In the genomic region with DNA sequence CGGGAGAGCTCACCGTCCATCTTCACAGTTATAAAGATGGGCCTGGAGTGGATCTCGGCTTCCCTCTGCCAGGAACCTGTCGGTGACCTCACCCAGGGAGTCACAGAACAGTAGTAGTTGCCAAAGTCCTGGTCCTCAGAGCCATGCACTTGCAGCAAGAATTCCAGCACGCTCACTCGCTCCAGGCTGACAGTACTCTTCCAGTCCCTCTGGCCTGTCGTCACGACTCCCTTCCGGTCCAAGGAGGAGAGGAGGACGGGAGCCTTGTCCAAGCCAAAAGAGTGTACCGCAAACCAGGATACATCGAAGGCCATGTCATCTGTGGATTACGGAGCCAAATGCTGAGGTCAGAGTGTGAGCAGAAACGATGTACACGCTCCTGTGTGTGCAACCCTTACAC, we compare ENCODE assay signal across 15 mouse cellular contexts. TPM values are rescaled to one million over a fixed set of nuclear protein-coding genes. Genes with fewer than 3 reads are reported as not detected.
DNase-seq lines count a peak whose midpoint lies in the region; ATAC-seq and TF ChIP-seq lines count a peak whose summit lies in the region.
"Had no signal": no experiment of that assay in that cellular context is flagged by ENCODE, and none has a peak within 500 bp of the region (broad histone marks: within the 10 kb centered on the region; RNA-seq: fewer than 3 reads in every experiment).

No protein-coding gene starts in this region.

- H3K9ac ChIP-seq in embryonic facial prominence, embryonic 15.5 days, result no peak overlapping the region
- 0 out of 2 replicates have a peak overlapping the region, but pooled peaks have one; percentile 8 for H3K9ac ChIP-seq in heart, embryonic 16.5 days (ENCODE audit: low read length)
- no peak overlapping the region for H3K9ac ChIP-seq in stomach, embryonic 16.5 days (ENCODE audit: low read length)
- no peak overlapping the region for H3K9ac ChIP-seq in midbrain, embryonic 14.5 days (replicated peaks; ENCODE audit: low read length)
- no peak overlapping the region for H3K9ac ChIP-seq in forebrain, postnatal 0 days
- H3K9ac ChIP-seq: hindbrain, embryonic 15.5 days; liver, postnatal 0 days had no signal

- no peak for TF ChIP-seq CTCF in forebrain, postnatal 0 days (IDR thresholded peaks at IDR 0.05; ENCODE audit: low read depth)

- no peak for ATAC-seq in embryonic facial prominence, embryonic 15.5 days (ENCODE audit: insufficient number of reproducible peaks, low FRiP score, low TSS enrichment, low read depth)
- ATAC-seq in heart, embryonic 16.5 days (replicated peaks; ENCODE audit: extremely low read depth, insufficient read depth, low FRiP score), result peak; percentile 77
- no peak for ATAC-seq in stomach, embryonic 16.5 days (ENCODE audit: insufficient read depth, low FRiP score)
- ATAC-seq in midbrain, embryonic 14.5 days (ENCODE audit: low FRiP score, low TSS enrichment), result no peak
- no peak for ATAC-seq in forebrain, postnatal 0 days
- ATAC-seq: forebrain, embryonic 14.5 days; liver, postnatal 0 days had no signal

- H3K9me3 ChIP-seq in embryonic facial prominence, embryonic 15.5 days (replicated peaks), result no peaks in the 10 kb centered on the region
- H3K9me3 ChIP-seq in embryonic facial prominence, embryonic 10.5 days, result no peaks in the 10 kb centered on the region
- H3K9me3 ChIP-seq in heart, embryonic 16.5 days (replicated peaks; ENCODE audit: control insufficient read depth, low read length), result no peaks in the 10 kb centered on the region
- H3K9me3 ChIP-seq in stomach, embryonic 16.5 days (replicated peaks; ENCODE audit: control insufficient read depth, low read length), result no peaks in the 10 kb centered on the region
- no peaks in the 10 kb centered on the region for H3K9me3 ChIP-seq in midbrain, embryonic 14.5 days (ENCODE audit: control insufficient read depth, low read length)
- H3K9me3 ChIP-seq in forebrain, postnatal 0 days (ENCODE audit: low read length), result no peaks in the 10 kb centered on the region
- H3K9me3 ChIP-seq: G1E; hindbrain, embryonic 15.5 days had no signal

- peaks cover 41% of the 10 kb centered on the region for H3K36me3 ChIP-seq in embryonic facial prominence, embryonic 15.5 days
- H3K36me3 ChIP-seq in embryonic facial prominence, embryonic 10.5 days (replicated peaks), result peaks cover 88% of the 10 kb centered on the region
- H3K36me3 ChIP-seq in heart, embryonic 16.5 days (ENCODE audit: control insufficient read depth, insufficient read depth), result peaks cover 31% of the 10 kb centered on the region; the same call in 1 of the 2 replicates
- peaks cover 8% of the 10 kb centered on the region; the same call in 1 of the 2 replicates for H3K36me3 ChIP-seq in stomach, embryonic 16.5 days (ENCODE audit: control insufficient read depth, insufficient read depth, low read length)
- peaks cover 12% of the 10 kb centered on the region for H3K36me3 ChIP-seq in midbrain, embryonic 14.5 days (ENCODE audit: control insufficient read depth, insufficient read depth, low read length)
- H3K36me3 ChIP-seq in forebrain, postnatal 0 days (ENCODE audit: insufficient read depth), result peaks cover 8% of the 10 kb centered on the region; the same call in 1 of the 2 replicates
- H3K36me3 ChIP-seq: G1E had no signal

- no peak for DNase-seq in embryonic facial prominence, embryonic 10.5 days (ENCODE audit: low spot score)
- DNase-seq in urinary bladder, postnatal 25 days (ENCODE audit: low spot score), result peak; percentile 36
- no peak for DNase-seq in urinary bladder, postnatal 10 days (ENCODE audit: low spot score)
- no peak for DNase-seq in midbrain, embryonic 14.5 days
- no peak for DNase-seq in forebrain, postnatal 0 days
- DNase-seq: cerebellum, adult 18-20 months; kidney, postnatal 36 days; liver, postnatal 0 days had no signal

- WGBS in embryonic facial prominence, embryonic 15.5 days, result 90% methylated on average over 15 of the region's 15 CpGs
- 95% methylated on average over 15 of the region's 15 CpGs for WGBS in embryonic facial prominence, embryonic 10.5 days
- WGBS in heart, embryonic 16.5 days, result 54% methylated on average over 15 of the region's 15 CpGs
- 93% methylated on average over 15 of the region's 15 CpGs for WGBS in stomach, embryonic 16.5 days
- WGBS in midbrain, embryonic 14.5 days, result 98% methylated on average over 15 of the region's 15 CpGs
- WGBS in forebrain, postnatal 0 days, result 93% methylated on average over 15 of the region's 15 CpGs

- H3K4me3 ChIP-seq in embryonic facial prominence, embryonic 15.5 days (replicated peaks), result no peak overlapping the region
- H3K4me3 ChIP-seq in embryonic facial prominence, embryonic 10.5 days, result no peak overlapping the region
- no peak overlapping the region for H3K4me3 ChIP-seq in heart, embryonic 16.5 days (ENCODE audit: low read length)
- H3K4me3 ChIP-seq in stomach, embryonic 16.5 days (replicated peaks; ENCODE audit: low read length), result no peak overlapping the region
- H3K4me3 ChIP-seq in midbrain, embryonic 14.5 days (replicated peaks; ENCODE audit: low read depth, low read length), result no peak overlapping the region
- H3K4me3 ChIP-seq in forebrain, postnatal 0 days (ENCODE audit: low read depth, low read length), result no peak overlapping the region
- H3K4me3 ChIP-seq: hindbrain, embryonic 15.5 days had no signal

- H3K27me3 ChIP-seq in embryonic facial prominence, embryonic 15.5 days, result no peaks in the 10 kb centered on the region
- no peaks in the 10 kb centered on the region for H3K27me3 ChIP-seq in embryonic facial prominence, embryonic 10.5 days (replicated peaks; ENCODE audit: low read depth, poor library complexity, severe bottlenecking)
- no peaks in the 10 kb centered on the region for H3K27me3 ChIP-seq in heart, embryonic 16.5 days (ENCODE audit: control insufficient read depth, insufficient read depth, low read length)
- H3K27me3 ChIP-seq in stomach, embryonic 16.5 days (ENCODE audit: control insufficient read depth, insufficient read depth, low read length), result no peaks in the 10 kb centered on the region
- H3K27me3 ChIP-seq in midbrain, embryonic 14.5 days (ENCODE audit: control insufficient read depth, insufficient read depth, low read length), result no peaks in the 10 kb centered on the region
- no peaks in the 10 kb centered on the region for H3K27me3 ChIP-seq in forebrain, postnatal 0 days (ENCODE audit: insufficient read depth, low read length)
- H3K27me3 ChIP-seq: hindbrain, embryonic 15.5 days had no signal

- H3K4me1 ChIP-seq in embryonic facial prominence, embryonic 15.5 days, result peaks cover 39% of the 10 kb centered on the region
- H3K4me1 ChIP-seq in embryonic facial prominence, embryonic 10.5 days, result peaks cover 2% of the 10 kb centered on the region; the same call in 1 of the 2 replicates
- H3K4me1 ChIP-seq in heart, embryonic 16.5 days (ENCODE audit: control insufficient read depth, insufficient read depth, low read length), result peaks cover 20% of the 10 kb centered on the region
- H3K4me1 ChIP-seq in stomach, embryonic 16.5 days (ENCODE audit: control insufficient read depth, insufficient read depth, low read length), result peaks cover 16% of the 10 kb centered on the region
- peaks cover 4% of the 10 kb centered on the region; the same call in 1 of the 2 replicates for H3K4me1 ChIP-seq in midbrain, embryonic 14.5 days (ENCODE audit: control insufficient read depth, insufficient read depth, low read length)
- 0 out of 2 replicates have a peak, but pooled peaks cover 3% of the 10 kb centered on the region for H3K4me1 ChIP-seq in forebrain, postnatal 0 days (ENCODE audit: insufficient read depth)

- 0 out of 2 replicates have a peak overlapping the region, but pooled peaks have one; percentile 4 for H3K27ac ChIP-seq in embryonic facial prominence, embryonic 15.5 days (replicated peaks)
- H3K27ac ChIP-seq in embryonic facial prominence, embryonic 10.5 days (replicated peaks), result no peak overlapping the region
- peak overlapping the region; percentile 47 for H3K27ac ChIP-seq in heart, embryonic 16.5 days (ENCODE audit: low read length)
- H3K27ac ChIP-seq in stomach, embryonic 16.5 days (ENCODE audit: low read length), result peak overlapping the region; percentile 40; the same call in 1 of the 2 replicates
- no peak overlapping the region for H3K27ac ChIP-seq in midbrain, embryonic 14.5 days (replicated peaks; ENCODE audit: low read depth, low read length)
- no peak overlapping the region for H3K27ac ChIP-seq in forebrain, postnatal 0 days (ENCODE audit: low read depth, low read length)
- H3K27ac ChIP-seq: hindbrain, embryonic 15.5 days had no signal

- H3K4me2 ChIP-seq in embryonic facial prominence, embryonic 15.5 days (replicated peaks), result no peak overlapping the region
- no peak overlapping the region for H3K4me2 ChIP-seq in heart, embryonic 16.5 days (ENCODE audit: low read depth, low read length)
- no peak overlapping the region for H3K4me2 ChIP-seq in stomach, embryonic 16.5 days (ENCODE audit: low read depth, low read length)
- no peak overlapping the region for H3K4me2 ChIP-seq in midbrain, embryonic 14.5 days (ENCODE audit: low read length)
- no peak overlapping the region for H3K4me2 ChIP-seq in forebrain, postnatal 0 days (ENCODE audit: low read depth)
- H3K4me2 ChIP-seq: hindbrain, embryonic 15.5 days had no signal

RNA-seq across cellular contexts. Expression of a gene that starts 16.1 kb away (rescaled TPM):
- 0.15 and 0.21 TPM in 2 replicates for polyA plus RNA-seq in embryonic facial prominence, embryonic 15.5 days (2015; fragmentation: Nextera tagmentation; extraction: Ambion mirVana)
- polyA plus RNA-seq in embryonic facial prominence, embryonic 10.5 days (2016; fragmentation: Nextera tagmentation; extraction: Ambion mirVana), result 0.09 TPM in 1 of 2 replicates, not detected in the other
- 0.45 and 0.50 TPM in 2 replicates for polyA plus RNA-seq in heart, embryonic 16.5 days (2015; fragmentation: Nextera tagmentation; extraction: Ambion mirVana)
- polyA plus RNA-seq in stomach, embryonic 16.5 days (2015; fragmentation: Nextera tagmentation; extraction: Ambion mirVana), result 0.09 and 0.17 TPM in 2 replicates
- not detected in 2 replicates for polyA plus RNA-seq in midbrain, embryonic 14.5 days (2014; fragmentation: Nextera tagmentation; extraction: Ambion mirVana)
- 0.23 and 0.43 TPM in 2 replicates for total RNA-seq in forebrain, postnatal 0 days (2014; rRNA removed)
- polyA plus RNA-seq in forebrain, postnatal 0 days (2015; fragmentation: Nextera tagmentation; extraction: Ambion mirVana), result 0.11 TPM in 1 of 2 replicates, not detected in the other
- polyA plus RNA-seq: embryonic facial prominence, embryonic 11.5 days; forebrain, embryonic 14.5 days; G1E had no signal

Comparison
In these comparisons a context has a peak if more than half of its experiments do, and no peak if none do; other contexts are left out.
1. H3K27ac ChIP-seq: peak in embryonic facial prominence, embryonic 15.5 days (single experiment), heart, embryonic 16.5 days (single experiment) and stomach, embryonic 16.5 days (single experiment); none in embryonic facial prominence, embryonic 10.5 days (single experiment), midbrain, embryonic 14.5 days (single experiment) and forebrain, postnatal 0 days (single experiment).